Mouse (Mus musculus) CH12.LX (cell line): ENCODE results near the gene Pex3. TPM values are rescaled to one million over a fixed set of nuclear protein-coding genes. Genes with fewer than 3 reads are reported as not detected.

ENCODE experiments used
- DNase-seq: peaks from one replicate; pipeline ENCODE4 v3.0.0-alpha.2; 2013; ENCODE audit errors: extremely low read depth
- H3K27ac ChIP-seq: 2 replicates; pipeline ENCODE4 v1.5.1; 2012; ENCODE audit warnings: low read depth, mild to moderate bottlenecking, control low read depth, moderate library complexity; ENCODE audit not compliant: insufficient read depth
- H3K27me3 ChIP-seq: replicated peaks from 2 replicates; pipeline ENCODE3; 2012; ENCODE audit warnings: inconsistent platforms
- H3K36me3 ChIP-seq, 2 experiments: replicated peaks in 1 of 2; 2 replicates each; pipeline versions ENCODE3 to v1.6.1; 2012; ENCODE audit warnings: inconsistent platforms in 1 of 2, low read length in 1 of 2, mild to moderate bottlenecking in 1 of 2, mixed read lengths in 1 of 2, moderate library complexity in 1 of 2; ENCODE audit not compliant: control insufficient read depth in 1 of 2, insufficient read depth in 1 of 2
- H3K4me1 ChIP-seq, 2 experiments: 2 replicates each; pipeline ENCODE4 v1.6.1; 2012; ENCODE audit warnings: inconsistent platforms in 1 of 2, moderate library complexity in 1 of 2; ENCODE audit not compliant: insufficient read depth in 2 of 2, control insufficient read depth in 1 of 2
- H3K4me2 ChIP-seq: 2 replicates; pipeline ENCODE4 v1.6.1; 2012; ENCODE audit warnings: low read depth, mild to moderate bottlenecking, control low read depth; ENCODE audit not compliant: poor library complexity, insufficient read depth, severe bottlenecking
- H3K4me3 ChIP-seq, 3 experiments: fragments of 150-350 bp in 1 of 3; sonication (generic) in 1 of 3; replicated peaks in 1 of 3; 2 replicates each; pipeline versions ENCODE3 to v1.5.1; 2011 to 2012; ENCODE audit warnings: low read depth in 2 of 3, low read length in 2 of 3, mild to moderate bottlenecking in 2 of 3, moderate library complexity in 2 of 3, control low read depth in 1 of 3, improper control_type of control experiment in 1 of 3, inconsistent platforms in 1 of 3, mixed read lengths in 1 of 3; ENCODE audit not compliant: poor library complexity in 1 of 3
- H3K79me2 ChIP-seq: replicated peaks from 2 replicates; pipeline ENCODE4 v1.6.1; 2012; ENCODE audit warnings: mild to moderate bottlenecking, moderate library complexity; ENCODE audit not compliant: control insufficient read depth, poor library complexity, insufficient read depth, severe bottlenecking; ENCODE audit errors: extremely low read depth
- H3K9ac ChIP-seq: 2 replicates; pipeline ENCODE4 v1.6.1; 2012; ENCODE audit warnings: low read depth, mild to moderate bottlenecking, control low read depth, moderate library complexity; ENCODE audit not compliant: insufficient read depth
- H3K9me3 ChIP-seq: replicated peaks from 2 replicates; pipeline ENCODE3; 2012; ENCODE audit warnings: low read length, inconsistent platforms, mixed read lengths
- CHD1 ChIP-seq: IDR thresholded peaks from 2 replicates; pipeline ENCODE4 v1.6.1; 2012; ENCODE audit warnings: low read depth, low read length, improper control_type of control experiment, inconsistent platforms
- CHD2 ChIP-seq: IDR thresholded peaks from 2 replicates; pipeline ENCODE4 v1.6.1; 2011; ENCODE audit warnings: low read length, improper control_type of control experiment
- CTCF ChIP-seq, 2 experiments: IDR thresholded peaks in 1 of 2; conservative IDR thresholded peaks in 1 of 2; 2 replicates each; pipeline ENCODE4 v1.5.1; 2011 to 2012; ENCODE audit warnings: low read depth in 2 of 2, low read length in 2 of 2, improper control_type of control experiment in 1 of 2, inconsistent platforms in 1 of 2, mild to moderate bottlenecking in 1 of 2, moderate library complexity in 1 of 2
- JUN ChIP-seq: IDR thresholded peaks from 2 replicates; pipeline ENCODE4 v1.6.1; 2011; ENCODE audit warnings: low read depth, mild to moderate bottlenecking, low read length, improper control_type of control experiment, moderate library complexity; ENCODE audit not compliant: insufficient read depth
- JUND ChIP-seq: conservative IDR thresholded peaks from 2 replicates; pipeline ENCODE4 v1.6.1; 2011; ENCODE audit warnings: low read depth, low read length, improper control_type of control experiment
- KAT2A ChIP-seq: IDR thresholded peaks from 2 replicates; pipeline ENCODE4 v1.6.1; 2012; ENCODE audit warnings: low read length, improper control_type of control experiment, inconsistent platforms; ENCODE audit not compliant: insufficient replicate concordance
- MAFK ChIP-seq: IDR thresholded peaks from 2 replicates; pipeline ENCODE4 v1.6.1; 2011; ENCODE audit warnings: low read length, improper control_type of control experiment; ENCODE audit not compliant: insufficient replicate concordance
- MAX ChIP-seq: IDR thresholded peaks from 2 replicates; pipeline ENCODE4 v1.6.1; 2011; ENCODE audit warnings: low read length, improper control_type of control experiment
- MAZ ChIP-seq: IDR thresholded peaks from 2 replicates; pipeline ENCODE4 v1.6.1; 2012; ENCODE audit warnings: low read depth, mild to moderate bottlenecking, inconsistent platforms, low read length, improper control_type of control experiment, moderate library complexity
- MXI1 ChIP-seq: IDR thresholded peaks from 2 replicates; pipeline ENCODE4 v1.6.1; 2011; ENCODE audit warnings: mild to moderate bottlenecking, low read depth, low read length, improper control_type of control experiment
- MYC ChIP-seq: IDR thresholded peaks from 2 replicates; pipeline ENCODE4 v1.6.1; 2011; ENCODE audit warnings: low read depth, mild to moderate bottlenecking, improper control_type of control experiment, low read length
- NRF1 ChIP-seq: IDR thresholded peaks from 2 replicates; pipeline ENCODE4 v1.6.1; 2014; ENCODE audit warnings: low read depth, mild to moderate bottlenecking, inconsistent platforms, low read length, improper control_type of control experiment, moderate library complexity
- RCOR1 ChIP-seq: conservative IDR thresholded peaks from 2 replicates; pipeline ENCODE4 v1.6.1; 2012; ENCODE audit warnings: low read depth, mild to moderate bottlenecking, inconsistent platforms, low read length, improper control_type of control experiment
- ZMIZ1 ChIP-seq: IDR thresholded peaks from 2 replicates; pipeline ENCODE4 v1.6.1; 2012; ENCODE audit warnings: low read depth, mild to moderate bottlenecking, inconsistent platforms, low read length, improper control_type of control experiment
- dilution Hi-C: fragments of 300-500 bp; cut with MboI; formaldehyde crosslinking; loops from 2 replicates; pipeline ENCODE4 v1.14.3; 2020; ENCODE audit warnings: low sequenced_read_pairs; ENCODE audit not compliant: extremely low pct_unique_long_range_greater_than_20kb, extremely low pct_ligation_motif_present
- in situ Hi-C: fragments of 300-500 bp; cut with MboI; formaldehyde crosslinking; loops from 3 replicates; pipeline ENCODE4 v1.14.3; 2019; ENCODE audit warnings: low sequenced_read_pairs, low pct_ligation_motif_present, low pct_unique_long_range_greater_than_20kb, mixed read lengths
- polyA plus RNA-seq: library from polyadenylated mRNA; unstranded; fragments of >175 nt; gene quantifications from 2 replicates; pipeline ENCODE4 v1.2.1, GENCODE M21; 2012; ENCODE audit warnings: low read depth; ENCODE audit not compliant: insufficient read length
- total RNA-seq, 2 experiments: library from RNA; depleted of rRNA; stranded (reverse); fragments of 300-350 nt in 1 of 2; fragments of >200 nt in 1 of 2; gene quantifications; 2 replicates each; pipeline ENCODE4 v1.2.3; 2012 to 2014

Pex3 gene
- total and polyA plus RNA-seq, 3 experiments = 14.6 to 34.9 (median 24.9) TPM

DNA sequence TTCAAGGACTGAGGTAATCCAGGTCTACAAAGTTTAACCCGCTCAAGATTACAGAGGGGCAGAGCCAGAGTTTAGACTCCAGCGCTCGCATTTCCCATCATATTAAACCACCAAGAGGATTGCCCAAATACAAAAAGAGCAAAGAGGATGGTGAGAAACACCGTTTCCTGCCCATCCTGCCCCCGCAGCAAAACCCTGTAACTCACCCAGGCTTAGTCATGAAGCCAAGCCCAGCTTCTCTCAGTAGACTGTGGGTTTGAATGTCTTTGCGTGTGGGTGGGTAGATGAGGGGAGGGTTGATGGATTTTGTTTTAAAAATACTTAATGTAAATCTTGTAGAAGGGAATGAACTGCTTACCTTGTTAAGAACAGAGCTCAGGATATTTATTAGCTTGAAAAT lies 19.5 kb upstream of the Pex3 start:
- no peak overlapping the region for H3K27ac ChIP-seq
- DNase-seq = no peak
- H3K79me2 ChIP-seq = no peaks in the 10 kb centered on the region
- H3K4me3 ChIP-seq = no peak overlapping the region
- peaks cover 0 to 7% of the 10 kb centered on the region in 2 experiments for H3K36me3 ChIP-seq
- TF ChIP-seq MAZ (no peak), CTCF (conservative IDR thresholded peaks at IDR 0.05 in 1 of 2, IDR thresholded peaks at IDR 0.05 in 1 of 2; ENCODE audit: low read depth in 2 of 2, low read length in 2 of 2) (no peak), MXI1 (no peak), CHD2 (no peak), NRF1 (no peak), MAX (no peak), MYC (no peak), RCOR1 (no peak), MAFK (no peak)
- TF ChIP-seq, all 38 proteins: peak for 0
- Histone ChIP-seq H3K27me3 (no peaks in the 10 kb centered on the region), H3K9me3 (no peaks in the 10 kb centered on the region), H3K4me2 (no peak overlapping the region), H3K4me1 (no peaks in the 10 kb centered on the region), H3K9ac (no peak overlapping the region)
- dilution Hi-C loops = no loop called here
- in situ Hi-C loops = loop anchor here (25.0 kb wide), 1 partner anchor 615 kb away; no protein-coding TSS in a partner anchor

DNA sequence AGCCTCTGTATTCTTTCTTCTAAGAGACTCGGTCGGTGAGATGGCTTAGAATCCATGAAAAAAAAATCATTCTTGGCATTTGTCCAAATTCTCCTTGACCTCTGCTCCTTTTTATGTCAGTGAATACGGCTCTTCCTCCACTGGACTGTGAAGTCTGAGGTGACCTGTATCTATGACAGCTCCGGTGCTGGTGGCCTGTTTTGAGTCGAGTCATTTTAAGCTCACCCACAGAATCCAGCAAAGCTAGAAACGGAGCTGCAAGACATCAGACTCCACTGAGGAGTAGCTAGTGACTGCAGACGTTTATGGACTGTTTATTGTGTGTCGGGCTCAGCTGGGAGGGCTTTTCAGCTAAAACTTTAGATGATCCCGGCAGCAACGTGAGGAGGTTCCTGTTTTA lies 19.1 kb upstream of the Pex3 start:
- Histone ChIP-seq H3K36me3 (peaks cover 0 to 7% of the 10 kb centered on the region in 2 experiments), H3K4me3 (no peak overlapping the region), H3K9me3 (no peaks in the 10 kb centered on the region), H3K27me3 (no peaks in the 10 kb centered on the region), H3K9ac (no peak overlapping the region), H3K4me1 (no peaks in the 10 kb centered on the region), H3K27ac (no peak overlapping the region), H3K79me2 (no peaks in the 10 kb centered on the region), H3K4me2 (no peak overlapping the region)
- in situ Hi-C loops (loop anchor here (25.0 kb wide), 1 partner anchor 615 kb away; no protein-coding TSS in a partner anchor), dilution Hi-C loops (no loop called here)
- DNase-seq = no peak
- TF ChIP-seq JUN (no peak), ZMIZ1 (no peak), CHD1 (no peak), KAT2A (no peak), JUND (no peak)
- TF ChIP-seq, all 38 proteins: peak for 0
